Mouse (Mus musculus): ENCODE results near the gene Tspan1.

Gene Tspan1

GRCm38 (mm10) chr4:116165708-116166407, 1.5 kb downstream of the Tspan1 start:
- DNase-seq (ENCODE audit: low read depth, low spot score) = no peak

- no peak for DNase-seq (ENCODE audit: low read depth, low spot score)
These were observed 2.4 kb downstream of the Tspan1 start for GRCm38 (mm10) chr4:116164759-116165554.

GRCm38 (mm10) chr4:116162142-116162541, 5.3 kb downstream of the Tspan1 start:
- DNase-seq (ENCODE audit: low read depth, low spot score) = no peak

GRCm38 (mm10) chr4:116160769-116161168, 6.6 kb downstream of the Tspan1 start:
- DNase-seq (ENCODE audit: low read depth, low spot score) = no peak

GRCm38 (mm10) chr4:116159912-116160311, 7.5 kb downstream of the Tspan1 start:
- DNase-seq (ENCODE audit: low read depth, low spot score) = no peak

GRCm38 (mm10) chr4:116157882-116158281, 9.5 kb downstream of the Tspan1 start:
- DNase-seq (ENCODE audit: low read depth, low spot score) = no peak

- DNase-seq (ENCODE audit: low read depth, low spot score) = no peak
These were observed 14.7 kb downstream of the Tspan1 start for GRCm38 (mm10) chr4:116152702-116153101.

GRCm38 (mm10) chr4:116151238-116151637, 16.2 kb downstream of the Tspan1 start, which contains the start of gene Lurap1:
Gene Lurap1, minus strand, starts transcription at chr4:116151338.
- DNase-seq (ENCODE audit: low read depth, low spot score) = no peak

- DNase-seq (ENCODE audit: low read depth, low spot score) = no peak
These were observed 16.6 kb downstream of the Tspan1 start for GRCm38 (mm10) chr4:116150862-116151221.

- DNase-seq (ENCODE audit: low read depth, low spot score) = peak; percentile 27
These were observed 17.1 kb downstream of the Tspan1 start for GRCm38 (mm10) chr4:116150156-116150861.

GRCm38 (mm10) chr4:116149812-116150155, 17.6 kb downstream of the Tspan1 start:
- DNase-seq (ENCODE audit: low read depth, low spot score) = no peak

- DNase-seq (ENCODE audit: low read depth, low spot score) = no peak
These were observed 23.3 kb downstream of the Tspan1 start for GRCm38 (mm10) chr4:116143891-116144717.

GRCm38 (mm10) chr4:116143317-116143811, 24.0 kb downstream of the Tspan1 start:
- no peak for DNase-seq (ENCODE audit: low read depth, low spot score)

GRCm38 (mm10) chr4:116142269-116142668, 25.1 kb downstream of the Tspan1 start:
- DNase-seq (ENCODE audit: low read depth, low spot score) = no peak

- DNase-seq (ENCODE audit: low read depth, low spot score) = no peak
These were observed 25.7 kb downstream of the Tspan1 start for GRCm38 (mm10) chr4:116141736-116142135.

GRCm38 (mm10) chr4:116140801-116141574, 26.4 kb downstream of the Tspan1 start:
- no peak for DNase-seq (ENCODE audit: low read depth, low spot score)

GRCm38 (mm10) chr4:116137421-116137996, 29.9 kb downstream of the Tspan1 start:
- no peak for DNase-seq (ENCODE audit: low read depth, low spot score)

GRCm38 (mm10) chr4:116134990-116135389, 32.4 kb downstream of the Tspan1 start:
- peak; percentile 49 for DNase-seq (ENCODE audit: low read depth, low spot score)

- no peak for DNase-seq (ENCODE audit: low read depth, low spot score)
These were observed 34.3 kb downstream of the Tspan1 start for GRCm38 (mm10) chr4:116133126-116133525.

GRCm38 (mm10) chr4:116127956-116128355, 39.4 kb downstream of the Tspan1 start:
- DNase-seq (ENCODE audit: low read depth, low spot score) = no peak

Measured in forelimb bud, embryonic 11.5 days (tissue).